Mouse (Mus musculus): ENCODE results near the gene Pcyox1.
"Not testable (repeated sequence)": the region's sequence is repeated elsewhere in the genome, so short reads cannot be mapped to it uniquely, and the experiment has no call there.

Gene Pcyox1

DNA sequence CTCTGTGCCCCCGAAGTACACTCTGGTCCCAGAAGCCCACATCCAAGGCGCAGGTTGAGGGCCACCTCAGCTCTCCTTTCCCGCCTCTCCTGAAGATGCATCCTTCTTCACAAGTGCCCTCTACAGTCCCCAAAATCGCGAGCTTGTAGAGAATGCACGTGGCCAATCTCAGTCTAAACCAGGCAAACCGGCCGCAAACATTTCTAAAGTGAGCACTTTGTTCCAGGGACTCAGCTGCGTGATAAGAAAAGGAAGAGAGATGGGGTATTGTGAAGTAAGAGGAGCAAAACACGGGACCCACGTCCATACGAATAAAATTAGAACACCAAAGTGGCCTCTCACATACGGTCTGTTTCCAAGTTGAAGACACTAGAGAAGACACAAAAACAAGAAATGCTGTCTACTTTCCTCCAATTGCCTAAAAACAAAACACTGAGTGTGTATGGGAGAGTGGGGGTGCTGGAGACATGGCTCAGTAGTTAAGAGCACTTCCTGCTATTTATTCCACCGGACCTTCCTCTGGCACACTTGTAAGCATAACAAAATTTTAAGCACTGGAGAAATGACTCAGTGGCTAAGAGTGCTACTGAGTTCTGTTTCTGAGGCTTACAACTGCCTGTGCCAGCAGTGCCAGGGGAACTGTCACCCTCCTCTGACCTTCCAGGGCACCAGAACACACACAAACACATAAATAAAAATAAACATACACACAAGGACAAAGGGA, 465 bp upstream of the Pcyox1 start:
- DNase-seq (ENCODE audit: low read depth, low spot score): no peak

DNA sequence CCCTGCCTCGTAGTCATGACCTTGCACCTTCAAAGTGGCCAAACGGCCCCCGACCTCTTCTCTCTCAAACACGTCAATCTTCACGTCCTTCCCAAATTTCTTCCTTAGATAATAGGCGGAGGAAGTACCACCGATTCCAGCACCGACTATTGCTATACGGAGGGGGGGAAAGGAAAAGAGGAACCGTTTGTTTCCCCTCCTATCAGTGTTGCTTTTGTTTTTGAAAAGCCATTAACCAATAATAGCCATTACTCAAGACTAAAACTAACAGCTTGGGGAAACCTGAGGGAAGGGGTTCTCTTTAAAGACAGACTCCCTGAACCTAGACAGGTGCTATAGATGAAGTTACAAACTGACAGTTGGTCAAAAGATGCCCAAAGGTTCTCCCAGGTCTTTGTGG, 985 bp downstream of the Pcyox1 start:
- no peak for DNase-seq (ENCODE audit: low read depth, low spot score)

DNA sequence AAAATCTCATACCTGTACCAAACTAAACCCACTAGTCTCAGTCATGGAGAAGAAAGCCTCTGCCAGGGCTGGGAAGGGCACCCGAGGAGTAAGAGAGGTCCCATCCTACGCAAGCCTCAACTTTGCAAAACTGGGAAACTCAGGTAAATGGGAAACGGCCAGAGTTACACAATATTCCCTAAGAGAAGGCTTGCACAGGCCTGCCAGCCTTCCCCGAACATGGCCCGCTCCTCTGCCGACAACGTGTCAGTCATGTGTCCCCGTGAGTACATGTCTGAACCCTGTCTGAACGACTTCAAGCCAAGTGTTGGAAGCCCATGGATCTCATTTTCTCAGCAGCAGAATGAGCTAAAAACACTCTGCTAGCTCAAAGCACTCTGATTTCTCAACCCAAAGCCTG, 1.9 kb downstream of the Pcyox1 start:
- no peak for DNase-seq (ENCODE audit: low read depth, low spot score)

DNA sequence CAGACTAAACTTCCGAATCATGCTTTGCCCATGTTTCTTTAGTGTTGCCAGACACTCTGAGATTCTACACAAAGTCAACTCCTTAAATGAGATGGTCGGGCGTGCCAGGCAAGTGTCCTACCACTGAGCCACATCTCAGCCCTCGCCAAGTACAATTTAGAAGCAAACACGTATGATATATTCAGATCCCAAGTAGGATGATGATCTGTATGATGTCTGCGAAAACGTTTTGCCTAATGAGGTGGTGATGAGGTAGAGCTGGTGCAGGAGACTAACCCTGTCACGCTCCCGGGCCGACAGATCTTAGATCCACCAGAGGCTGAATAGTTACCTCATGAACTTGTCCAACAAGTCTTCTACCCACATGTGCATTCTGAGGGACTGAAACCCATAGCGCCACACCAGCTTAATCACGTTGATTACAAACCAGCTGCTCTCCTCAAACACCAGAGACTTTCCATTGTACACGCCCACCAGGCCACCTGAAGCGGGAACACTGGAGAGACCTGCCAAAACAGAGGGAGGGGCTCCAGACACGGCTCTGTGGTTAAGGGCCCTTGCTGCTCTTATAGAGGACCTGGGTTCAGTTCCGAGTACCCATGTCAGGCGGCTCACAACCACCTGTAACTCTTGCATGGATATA, 2.8 kb downstream of the Pcyox1 start:
- DNase-seq (ENCODE audit: low read depth, low spot score): no peak

DNA sequence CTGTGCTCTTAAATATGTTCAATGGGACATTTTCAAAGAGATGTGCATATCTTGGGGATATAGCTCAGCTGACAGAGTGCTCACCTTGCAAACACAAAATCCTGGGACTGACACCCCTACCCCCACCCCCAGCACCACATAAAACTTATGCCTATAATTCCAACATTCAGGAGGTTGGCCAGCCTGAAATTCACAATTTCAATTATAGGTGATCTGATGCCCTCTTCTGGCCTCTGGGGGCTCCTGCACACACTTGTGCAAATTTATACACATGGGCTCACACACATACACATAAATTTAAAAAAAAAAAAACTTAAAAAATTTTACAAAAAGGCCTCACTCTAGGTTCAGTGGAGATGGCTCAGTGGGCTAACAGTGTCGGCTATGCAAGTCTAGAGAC, 3.8 kb downstream of the Pcyox1 start:
- no peak for DNase-seq (ENCODE audit: low read depth, low spot score)

DNA sequence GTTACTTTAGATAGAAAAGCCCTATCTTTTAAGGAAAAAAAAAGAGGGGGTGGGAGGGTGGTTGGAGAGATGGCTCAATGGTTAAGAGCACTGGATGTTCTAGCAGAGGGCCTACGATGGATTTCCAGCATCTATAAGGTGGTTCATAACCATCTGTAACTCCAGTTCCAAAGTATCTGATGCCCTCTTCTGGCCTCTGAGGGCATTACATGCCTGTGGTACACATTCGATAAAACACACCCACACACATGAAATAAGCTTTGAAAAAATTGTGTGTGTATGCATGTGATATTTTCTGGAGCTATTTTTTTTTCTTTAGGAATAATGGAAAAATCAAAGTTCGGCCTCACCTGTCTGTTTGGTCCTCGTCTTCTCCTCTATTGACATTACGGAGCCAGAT, 5.6 kb downstream of the Pcyox1 start:
- DNase-seq (ENCODE audit: low read depth, low spot score): no peak

DNA sequence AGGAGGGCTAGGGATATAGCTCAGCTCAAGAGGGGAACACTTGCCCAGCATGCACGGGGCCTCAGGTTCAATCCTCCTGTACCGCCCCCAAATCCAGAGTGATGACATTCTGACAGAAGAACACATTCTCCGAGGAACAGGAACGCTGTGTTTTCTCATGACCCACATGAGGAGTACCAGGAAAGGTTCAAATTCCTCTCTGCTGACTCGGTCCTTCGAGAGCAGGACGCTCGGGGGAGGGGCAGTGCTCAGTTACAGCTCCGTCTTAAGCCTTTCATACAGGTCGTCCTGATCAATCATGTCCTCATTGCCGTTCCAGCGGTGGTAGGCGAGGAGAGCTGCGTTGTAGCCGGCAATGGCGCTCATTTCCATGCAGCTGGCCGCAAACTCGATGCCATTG, 8.5 kb downstream of the Pcyox1 start:
- no peak for DNase-seq (ENCODE audit: low read depth, low spot score)

DNA sequence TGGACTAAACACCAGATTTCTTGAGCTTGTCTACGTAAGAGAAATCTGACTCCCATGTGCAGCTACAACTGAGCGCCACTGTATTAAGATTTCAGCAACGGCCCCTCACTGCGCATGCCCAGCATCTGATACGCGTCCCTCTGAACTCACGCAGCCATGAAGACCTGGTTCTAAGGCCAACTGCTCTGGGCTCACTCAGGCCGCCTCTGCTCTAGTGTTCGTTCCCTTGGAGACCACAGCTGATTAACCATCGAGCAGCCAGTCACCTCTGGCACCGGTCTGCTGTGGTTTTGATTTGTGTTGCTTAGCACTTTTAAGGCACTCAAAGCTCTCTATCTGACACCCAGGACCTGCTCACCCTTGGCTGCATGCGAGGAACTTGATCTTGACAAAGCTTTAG, 9.6 kb downstream of the Pcyox1 start:
- DNase-seq (ENCODE audit: low read depth, low spot score): no peak

DNA sequence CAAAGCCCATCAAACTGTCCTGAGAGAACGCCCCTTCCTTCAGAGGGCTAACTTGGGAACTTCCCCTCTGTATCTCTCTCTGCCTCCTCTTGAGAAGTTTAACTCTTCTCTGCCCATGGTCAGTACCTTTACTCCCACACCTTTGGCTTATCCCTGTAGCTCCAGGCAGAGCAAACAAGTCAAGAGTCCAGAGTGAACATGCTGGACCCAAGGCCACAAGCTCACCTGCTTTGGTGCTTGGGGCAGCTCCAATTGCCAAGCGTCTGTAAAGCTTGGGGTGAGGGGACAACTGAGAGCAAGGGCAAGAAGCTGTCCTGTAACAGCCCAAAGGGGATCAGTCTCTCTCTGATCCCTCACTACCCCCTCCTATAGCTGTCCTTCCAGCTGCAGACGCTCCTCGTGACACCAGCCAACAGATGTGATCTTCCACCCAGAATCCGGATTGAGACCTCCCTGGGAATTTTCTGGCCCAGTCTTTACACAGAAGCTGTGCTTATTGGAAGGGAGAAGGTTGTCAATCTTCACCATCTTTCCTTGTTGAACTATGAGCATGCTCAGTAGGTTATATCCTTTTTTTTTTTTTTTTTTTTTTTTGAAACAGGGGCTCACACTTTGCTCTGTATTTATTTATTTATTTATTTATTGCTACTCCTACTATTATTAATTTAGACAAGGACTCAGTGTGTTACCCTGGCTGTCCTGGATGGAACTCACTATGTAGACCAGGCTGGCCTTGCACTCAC, 11.4 kb downstream of the Pcyox1 start:
- no peak for DNase-seq (ENCODE audit: low read depth, low spot score)

DNA sequence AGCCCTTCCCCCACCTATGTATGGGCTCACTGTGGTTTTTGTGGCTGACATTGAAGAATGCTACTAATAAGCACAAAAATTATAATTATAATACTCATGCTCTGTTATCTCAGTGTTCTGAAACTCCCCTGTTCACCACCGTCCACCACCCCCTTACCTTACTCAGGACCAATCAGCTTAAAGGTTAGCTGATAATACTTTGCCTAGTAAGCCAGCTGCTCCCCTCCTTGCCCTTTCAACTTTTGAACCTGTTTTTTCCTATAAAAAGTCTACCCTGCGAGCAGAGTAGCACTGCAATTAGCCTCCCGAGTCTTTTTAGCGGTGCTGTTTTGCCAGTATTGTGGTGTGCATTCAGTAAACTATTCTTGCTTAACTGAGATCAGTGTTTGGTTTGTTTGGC, 12.3 kb downstream of the Pcyox1 start:
- no peak for DNase-seq (ENCODE audit: low read depth, low spot score)

DNA sequence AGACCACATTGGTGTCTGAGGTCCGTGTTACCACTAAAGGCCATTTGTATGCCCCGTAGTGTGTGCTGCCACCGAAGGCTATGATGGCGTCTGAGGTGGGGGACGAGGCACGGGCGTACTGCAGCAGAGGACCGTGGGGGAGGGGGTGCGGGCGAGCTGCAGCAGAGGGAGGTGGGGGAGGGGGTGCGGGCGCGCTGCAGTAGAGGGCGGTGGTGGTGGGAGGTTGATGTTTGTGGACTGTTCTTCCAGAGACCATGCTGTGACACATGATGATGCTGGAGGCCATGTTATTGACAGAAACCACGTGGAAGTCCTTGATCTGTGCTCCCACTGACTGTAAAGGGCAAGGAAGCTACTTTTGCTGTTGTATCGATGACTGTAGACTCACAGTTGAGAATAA, 13.6 kb downstream of the Pcyox1 start:
- DNase-seq (ENCODE audit: low read depth, low spot score): no peak

DNA sequence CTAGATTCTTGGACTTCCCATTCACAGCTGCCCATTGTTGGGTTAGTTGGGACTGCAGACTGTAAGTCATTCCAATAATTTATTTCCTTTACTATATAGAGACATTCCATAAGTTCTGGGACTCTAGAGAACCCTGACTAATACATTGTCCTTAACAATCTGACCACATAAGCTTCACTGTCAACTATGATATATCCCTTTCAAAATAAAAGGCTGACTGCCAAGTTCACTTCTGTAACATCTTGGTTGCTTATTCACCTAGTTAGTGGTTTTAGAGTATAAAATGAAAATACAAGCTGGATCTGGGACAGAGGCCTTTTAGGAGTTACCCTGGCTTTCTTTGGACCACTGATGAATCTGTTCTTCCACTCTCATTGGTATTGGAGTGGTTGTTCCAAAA, 14.4 kb downstream of the Pcyox1 start:
- no peak for DNase-seq (ENCODE audit: low read depth, low spot score)

DNA sequence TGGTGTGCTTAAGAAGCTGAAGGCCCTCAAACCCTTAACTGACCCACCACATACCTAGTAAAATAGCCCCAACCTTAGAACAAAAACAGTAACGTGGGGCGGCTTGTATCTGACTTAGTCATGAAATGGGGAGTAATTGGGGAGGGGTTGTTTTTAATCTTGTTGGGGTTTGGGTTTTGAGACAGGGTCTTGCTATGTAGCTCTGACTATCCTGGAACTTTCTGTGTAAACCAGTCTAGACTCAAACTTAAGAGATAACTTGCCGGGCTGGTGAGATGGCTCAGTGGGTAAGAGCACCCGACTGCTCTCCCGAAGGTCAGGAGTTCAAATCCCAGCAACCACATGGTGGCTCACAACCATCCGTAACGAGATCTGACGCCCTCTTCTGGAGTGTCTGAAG, 16.8 kb downstream of the Pcyox1 start:
- DNase-seq (ENCODE audit: low read depth, low spot score): not testable (repeated sequence)

DNA sequence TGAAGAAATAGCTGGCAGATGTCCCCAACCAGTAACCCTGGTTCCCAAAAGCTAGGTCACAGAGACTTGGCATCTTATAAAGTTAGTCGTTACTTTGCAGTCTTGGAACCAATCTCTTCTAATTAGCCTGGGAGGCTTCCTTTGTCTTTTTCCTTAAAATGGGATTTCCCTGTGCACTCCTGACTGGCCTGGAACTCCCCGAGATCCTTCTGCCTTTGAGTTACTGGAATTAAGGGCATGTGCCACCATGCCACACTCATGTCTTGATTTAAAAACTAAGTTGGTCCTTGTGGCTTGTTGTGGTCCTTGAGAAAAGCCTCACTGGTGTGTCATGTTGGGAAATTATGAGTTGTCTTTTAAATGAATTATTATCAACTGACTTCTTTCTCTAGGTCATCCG, 18.6 kb downstream of the Pcyox1 start:
- no peak for DNase-seq (ENCODE audit: low read depth, low spot score)

DNA sequence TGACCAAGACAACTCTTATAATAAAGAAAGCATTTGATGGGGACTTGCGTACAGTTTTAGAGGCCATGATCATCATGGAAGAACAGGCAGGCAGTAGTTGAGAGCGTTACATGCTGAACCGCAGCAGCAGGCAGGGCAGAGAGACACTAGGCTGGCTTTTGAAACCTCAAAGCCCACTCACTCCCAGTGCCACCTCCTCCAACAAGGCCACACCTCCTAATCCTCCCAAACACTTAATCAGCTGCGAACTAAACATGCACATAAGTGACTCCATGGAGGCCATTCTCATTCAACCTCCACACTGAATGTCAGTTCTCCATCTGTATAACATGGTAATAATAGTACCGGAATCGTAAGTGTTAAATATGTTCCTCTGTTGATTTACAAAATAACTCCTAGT, 23.4 kb downstream of the Pcyox1 start:
- DNase-seq (ENCODE audit: low read depth, low spot score): no peak

DNA sequence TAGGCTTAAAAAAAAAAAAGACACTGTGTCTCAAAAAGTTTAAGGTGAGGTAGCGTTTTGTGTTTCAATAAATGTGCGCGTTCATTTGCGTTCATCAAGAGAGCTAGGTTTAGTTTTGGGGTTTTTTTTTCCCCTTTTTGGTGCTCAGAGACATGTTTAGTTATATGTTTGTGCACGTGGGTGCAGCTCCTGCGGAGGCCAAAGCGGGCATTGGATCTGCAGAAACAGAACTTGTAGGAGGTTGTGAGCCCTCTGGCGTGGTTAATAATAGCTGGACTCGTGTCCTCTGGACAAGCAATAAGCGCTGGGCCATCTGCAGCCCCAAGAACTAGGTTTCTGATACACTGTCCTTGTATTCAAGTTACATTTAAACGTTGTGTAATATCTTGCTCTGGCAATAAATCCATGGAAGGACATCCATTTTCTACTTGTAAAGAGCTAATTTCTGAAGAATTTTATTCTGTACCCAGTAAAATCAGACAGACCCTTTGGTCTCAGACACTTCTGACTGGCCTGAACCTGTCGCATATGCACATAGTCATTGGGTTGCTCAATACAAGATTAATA, 24.9 kb downstream of the Pcyox1 start:
- DNase-seq (ENCODE audit: low read depth, low spot score): no peak

DNA sequence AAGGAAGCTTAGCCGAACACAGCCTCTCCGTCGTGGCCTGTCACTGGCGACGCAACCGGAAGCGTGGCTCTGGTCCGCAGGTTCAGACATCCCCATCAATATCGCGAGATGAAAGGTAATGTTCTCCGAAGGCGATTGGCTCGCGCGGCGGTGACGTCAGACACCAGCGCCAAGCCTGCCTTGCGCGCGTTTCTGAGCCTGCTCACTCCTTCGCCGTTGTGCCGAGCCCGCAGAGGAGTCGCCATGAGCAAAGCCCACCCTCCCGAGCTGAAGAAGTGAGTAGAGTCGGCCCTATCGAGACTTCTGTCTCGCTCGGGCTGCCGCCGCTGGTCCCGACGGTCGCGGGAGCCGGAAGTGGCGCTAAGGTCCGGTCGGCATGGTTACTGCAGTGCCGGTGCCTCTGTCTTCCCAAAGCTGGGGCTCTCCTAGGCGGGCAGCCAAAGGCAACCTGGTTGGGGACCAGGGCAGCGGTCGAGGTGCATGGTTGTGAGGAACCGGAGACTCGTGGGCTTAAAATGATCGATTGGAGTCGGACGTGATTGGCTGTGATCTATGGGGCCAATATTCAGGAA, 25.5 kb downstream of the Pcyox1 start:
- DNase-seq (ENCODE audit: low read depth, low spot score): peak; percentile 93

DNA sequence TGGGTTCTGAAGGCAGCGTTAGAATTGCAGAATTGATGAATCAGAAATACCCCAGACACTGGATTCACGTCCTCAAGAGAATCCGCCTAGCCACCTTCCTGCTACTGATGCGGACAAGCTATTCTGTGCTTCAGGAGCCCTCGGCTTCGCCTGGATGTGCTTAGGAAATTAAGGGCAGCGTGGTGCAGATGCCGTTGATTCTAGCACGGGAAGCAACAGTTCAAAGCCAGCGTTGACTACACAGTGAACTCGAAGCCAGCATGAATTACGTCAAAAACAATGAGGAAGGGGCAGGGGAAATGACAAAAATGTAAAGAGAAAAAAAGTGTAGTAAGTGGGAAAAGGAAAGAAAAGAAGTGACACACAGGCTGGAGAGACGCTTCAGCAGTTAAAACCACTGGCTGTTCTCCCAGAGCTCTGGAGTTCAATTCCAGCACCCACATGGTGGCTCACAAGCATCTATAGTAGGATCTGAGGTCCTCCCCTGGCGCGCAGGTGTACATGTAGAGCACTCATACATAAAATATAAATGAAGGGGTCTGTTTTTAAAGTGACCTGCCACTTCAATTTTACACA, 26.1 kb downstream of the Pcyox1 start, which contains the start of gene Snrpg:
Gene Snrpg, plus strand, starts transcription at position 541 of the 576 bp plus-strand sequence.
- no peak for DNase-seq (ENCODE audit: low read depth, low spot score)

DNA sequence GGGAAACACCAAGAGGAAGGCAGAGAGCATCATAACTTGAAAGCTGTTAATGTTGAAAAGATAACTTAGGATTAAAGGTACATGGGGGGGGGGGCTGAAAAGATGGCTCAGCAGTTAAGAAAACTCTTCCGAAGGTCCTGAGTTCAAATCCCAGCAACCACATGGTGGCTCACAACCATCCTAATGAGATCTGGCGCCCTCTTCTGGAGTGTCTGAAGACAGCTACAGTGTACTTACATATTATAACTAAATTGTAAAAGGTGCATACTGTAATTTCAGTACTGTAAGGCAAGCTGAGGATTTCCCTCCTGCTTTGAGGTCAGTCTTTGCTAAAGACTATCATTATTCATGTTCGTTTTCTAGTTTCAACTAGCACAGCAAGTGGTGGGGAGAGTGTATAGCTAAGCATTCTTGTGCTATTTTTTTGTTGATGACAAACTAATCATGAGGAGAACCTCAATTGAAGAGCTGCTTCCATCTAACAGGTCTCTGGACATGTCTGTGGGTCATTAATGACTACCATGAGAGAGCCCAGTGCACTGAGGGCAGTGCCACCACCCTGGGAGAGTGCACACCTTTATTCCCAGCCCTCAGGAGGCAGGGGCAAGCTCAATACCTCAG, 26.8 kb downstream of the Pcyox1 start:
- no peak for DNase-seq (ENCODE audit: low read depth, low spot score)

DNA sequence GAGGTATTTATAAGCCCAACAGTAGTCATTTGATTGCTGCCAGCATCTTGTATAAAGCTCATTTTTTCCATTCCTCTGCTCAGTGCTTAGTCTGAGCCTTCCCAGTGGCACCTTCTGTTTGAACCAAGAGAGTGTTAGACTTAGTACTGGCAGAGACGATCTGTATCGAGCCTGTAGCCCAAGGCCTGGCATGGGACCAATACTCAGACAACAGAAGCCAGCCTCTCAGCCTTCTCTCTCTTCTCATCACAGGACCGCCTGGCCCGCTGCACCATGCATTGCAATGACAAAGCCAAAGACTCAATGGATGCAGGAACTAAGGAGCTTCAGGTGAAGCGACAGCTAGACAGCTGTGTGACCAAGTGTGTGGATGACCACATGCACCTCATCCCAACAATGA, 28.5 kb downstream of the Pcyox1 start:
- DNase-seq (ENCODE audit: low read depth, low spot score): no peak

DNA sequence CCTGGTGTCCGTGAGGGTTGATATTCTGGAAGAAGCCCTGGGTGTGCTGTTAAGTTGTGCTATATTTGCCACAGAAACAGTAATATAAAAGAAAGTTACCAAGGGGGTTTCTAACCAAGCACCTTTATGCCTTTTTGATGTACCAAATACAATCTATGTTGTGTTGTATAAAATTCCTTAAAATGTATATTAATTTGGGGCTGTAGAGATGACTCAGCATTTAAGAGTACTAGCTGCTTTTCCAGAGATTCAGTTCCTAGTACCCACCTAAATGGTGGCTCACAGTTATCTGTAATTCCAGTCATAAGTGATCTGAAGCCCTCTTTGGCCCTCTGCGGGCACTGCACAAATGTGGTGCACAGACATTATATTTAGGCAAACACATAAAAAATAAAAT, 30.1 kb downstream of the Pcyox1 start:
- no peak for DNase-seq (ENCODE audit: low read depth, low spot score)
